Mouse (Mus musculus) 3T3-L1 (cell line): ENCODE data around the gene Enoph1.
A peak's percentile ranks its signal among the peaks of the same experiment; 100 is the strongest.

Source experiments
- DNase-seq: peaks from one replicate; pipeline ENCODE4 v3.0.0-alpha.2; 2015; ENCODE audit warnings: low read depth, low spot score

Enoph1 gene

GRCm38 (mm10) chr5:100074571-100074970, 34.8 kb downstream of the Enoph1 start:
- DNase-seq, result peak; percentile 27

- no peak for DNase-seq
These were observed 39.5 kb downstream of the Enoph1 start for GRCm38 (mm10) chr5:100079040-100079930.

- no peak for DNase-seq
These were observed 40.1 kb downstream of the Enoph1 start for GRCm38 (mm10) chr5:100079931-100080275.

GRCm38 (mm10) chr5:100082006-100082405, 42.2 kb downstream of the Enoph1 start:
- no peak for DNase-seq

GRCm38 (mm10) chr5:100083953-100084562, 44.3 kb downstream of the Enoph1 start:
- DNase-seq, result no peak

GRCm38 (mm10) chr5:100085097-100085496, 45.3 kb downstream of the Enoph1 start:
- no peak for DNase-seq

- no peak for DNase-seq
These were observed 50.9 kb downstream of the Enoph1 start for GRCm38 (mm10) chr5:100090515-100091262.

GRCm38 (mm10) chr5:100091263-100091594, 51.4 kb downstream of the Enoph1 start:
- DNase-seq, result no peak

- DNase-seq, result no peak
These were observed 51.8 kb downstream of the Enoph1 start for GRCm38 (mm10) chr5:100091602-100092001.

- no peak for DNase-seq
These were observed 57.2 kb downstream of the Enoph1 start for GRCm38 (mm10) chr5:100096955-100097354.

- no peak for DNase-seq
These were observed 58.2 kb downstream of the Enoph1 start for GRCm38 (mm10) chr5:100097967-100098366.

- no peak for DNase-seq
These were observed 62.6 kb downstream of the Enoph1 start for GRCm38 (mm10) chr5:100102395-100102794.

- peak; percentile 89 for DNase-seq
These were observed 69.1 kb downstream of the Enoph1 start for GRCm38 (mm10) chr5:100108866-100109265.

- peak; percentile 82 for DNase-seq
These were observed 69.9 kb downstream of the Enoph1 start for GRCm38 (mm10) chr5:100109543-100110282.

GRCm38 (mm10) chr5:100110581-100110980, 70.8 kb downstream of the Enoph1 start:
- DNase-seq, result peak; percentile 62

GRCm38 (mm10) chr5:100113403-100113802, 73.6 kb downstream of the Enoph1 start:
- DNase-seq, result no peak
